Mouse (Mus musculus) bone marrow, adult 2 months (tissue): ENCODE measurements around the gene Rdh8. TPM values are rescaled to one million over a fixed set of nuclear protein-coding genes. Genes with fewer than 3 reads are reported as not detected.
A peak's percentile ranks its signal among the peaks of the same experiment; 100 is the strongest.

Experiments
- H3K27ac ChIP-seq: fragments of 200-500 bp; 2 replicates; pipeline ENCODE4 v1.5.1; 2012; ENCODE audit warnings: low read depth, mild to moderate bottlenecking, control low read depth, inconsistent platforms, low read length; ENCODE audit not compliant: control insufficient read depth, poor library complexity, insufficient read depth
- H3K4me1 ChIP-seq: fragments of 200-500 bp; 2 replicates; pipeline ENCODE4 v1.6.1; 2011; ENCODE audit warnings: low read length; ENCODE audit not compliant: control insufficient read depth, insufficient read depth
- H3K4me3 ChIP-seq: fragments of 200-500 bp; replicated peaks from 2 replicates; pipeline ENCODE3; 2011; ENCODE audit warnings: mild to moderate bottlenecking, low read depth, low read length, control low read depth; ENCODE audit not compliant: control insufficient read depth
- CTCF ChIP-seq: fragments of 200-500 bp; IDR thresholded peaks from 2 replicates; pipeline ENCODE4 v1.5.1; 2011; ENCODE audit warnings: low read length, control low read depth; ENCODE audit not compliant: control insufficient read depth, insufficient read depth
- POLR2A ChIP-seq: fragments of 200-500 bp; IDR thresholded peaks from 2 replicates; pipeline ENCODE4 v1.6.1; 2011; ENCODE audit warnings: low read depth, mild to moderate bottlenecking, control low read depth, low read length, borderline replicate concordance; ENCODE audit not compliant: control insufficient read depth
- WGBS: fragments of 180-500 bp; shearing (Covaris S2); methylation state at CpG from one replicate; pipeline ENCODE4 v1.1.7; 2018; 5-methylcytosine and 5-hydroxymethylcytosine counted together
- polyA plus RNA-seq: library from polyadenylated mRNA; stranded (reverse); fragments of >200 nt; gene quantifications from 2 replicates; pipeline ENCODE4 v1.2.4, GENCODE M21; 2011; ENCODE audit warnings: low replicate concordance; ENCODE audit not compliant: missing spikeins, insufficient read depth, insufficient read length

The Rdh8 gene
- not detected in 2 replicates for polyA plus RNA-seq

DNA sequence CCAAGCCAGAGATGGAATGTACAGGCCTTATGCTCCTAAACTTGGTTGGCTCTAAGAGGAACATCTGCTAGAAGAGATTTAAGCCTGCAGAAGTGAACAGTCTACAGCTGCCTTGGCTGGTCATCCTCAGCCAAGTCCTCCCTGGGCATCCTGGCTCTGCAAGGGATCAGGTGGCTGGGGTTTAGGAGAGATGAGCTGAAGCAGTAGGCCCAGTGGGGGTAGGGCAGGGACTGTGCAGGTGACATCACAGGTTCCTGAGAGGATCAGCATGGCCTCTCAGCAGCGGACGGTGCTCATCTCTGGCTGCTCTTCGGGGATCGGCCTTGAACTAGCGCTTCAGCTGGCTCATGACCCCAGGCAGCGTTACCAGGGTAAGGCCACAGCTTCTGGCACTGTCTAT, at the start of gene Rdh8:
Gene Rdh8 (plus strand): TSS at position 268 of the 400 bp plus-strand sequence.
- no peak for TF ChIP-seq CTCF
- TF ChIP-seq POLR2A, result no peak
- 81% methylated on average over 6 of the region's 6 CpGs for WGBS
- no peaks in the 10 kb centered on the region for H3K4me1 ChIP-seq
- no peak within 1 kb of the TSS for H3K4me3 ChIP-seq
- H3K27ac ChIP-seq, result no peak within 1 kb of the TSS

- WGBS, result 72% methylated on average over 3 of the region's 3 CpGs
- no peak for TF ChIP-seq POLR2A
- no peak for TF ChIP-seq CTCF
- H3K4me3 ChIP-seq, result no peak overlapping the region
- H3K27ac ChIP-seq, result no peak overlapping the region
- no peaks in the 10 kb centered on the region for H3K4me1 ChIP-seq
Observed at GRCm38 (mm10) chr9:20781286-20781685, 37.0 kb upstream of the Rdh8 start.

- no peaks in the 10 kb centered on the region for H3K4me1 ChIP-seq
- TF ChIP-seq CTCF, result no peak
- TF ChIP-seq POLR2A, result no peak
- no peak overlapping the region for H3K4me3 ChIP-seq
- 70% methylated on average over 6 of the region's 6 CpGs for WGBS
- H3K27ac ChIP-seq, result no peak overlapping the region
Observed at GRCm38 (mm10) chr9:20785055-20785454, 33.2 kb upstream of the Rdh8 start.

GRCm38 (mm10) chr9:20787992-20788391, 30.3 kb upstream of the Rdh8 start:
- 77% methylated on average over 8 of the region's 8 CpGs for WGBS
- TF ChIP-seq CTCF (0 out of 2 replicates have a peak, but pooled peaks have one; percentile 1), POLR2A (no peak)
- no peaks in the 10 kb centered on the region for H3K4me1 ChIP-seq
- no peak overlapping the region for H3K27ac ChIP-seq
- no peak overlapping the region for H3K4me3 ChIP-seq

DNA sequence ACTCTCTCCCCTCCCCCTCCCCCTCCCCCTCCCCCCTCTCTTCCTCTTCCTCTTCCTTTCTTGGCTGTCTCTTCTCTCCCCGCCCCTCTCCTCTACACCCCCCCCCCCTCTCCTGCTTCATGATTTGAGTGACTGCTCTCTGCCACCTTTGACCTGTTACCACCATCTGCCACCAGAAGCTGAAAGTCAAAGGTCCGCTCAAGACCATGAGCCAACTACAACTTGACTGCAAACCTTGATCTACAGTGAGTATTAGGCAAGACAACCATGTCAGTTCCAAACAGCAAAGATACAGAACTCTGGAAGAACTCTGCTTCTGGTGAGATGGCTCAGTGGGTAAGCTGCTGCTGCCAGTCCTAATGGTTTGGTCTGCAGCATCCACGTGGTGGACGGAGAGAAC, 28.7 kb upstream of the Rdh8 start:
- TF ChIP-seq CTCF, result no peak
- no peak for TF ChIP-seq POLR2A
- 72% methylated on average over 3 of the region's 4 CpGs for WGBS
- Histone ChIP-seq H3K4me1 (peaks cover 1% of the 10 kb centered on the region; the same call in 1 of the 2 replicates), H3K27ac (no peak overlapping the region), H3K4me3 (no peak overlapping the region)

DNA sequence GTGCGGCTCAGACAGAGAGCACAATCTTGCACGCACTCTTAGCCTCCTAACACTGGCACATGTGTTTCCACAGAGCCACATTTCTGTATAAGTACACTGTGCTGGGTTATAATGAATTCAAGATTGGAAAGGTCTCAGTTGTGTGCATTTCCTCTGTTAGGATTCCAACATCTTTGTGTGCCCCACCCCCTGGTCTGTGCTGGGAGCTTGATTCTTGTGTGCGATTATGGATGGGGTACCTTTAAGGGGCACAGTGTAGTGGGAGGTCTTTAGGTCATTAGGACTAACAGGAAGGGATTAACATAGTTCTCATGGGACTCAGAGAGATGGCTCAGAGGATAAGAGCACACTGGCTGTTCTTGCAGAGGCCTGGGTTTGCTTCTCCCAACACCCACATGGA, 28.0 kb upstream of the Rdh8 start:
- Histone ChIP-seq H3K4me3 (no peak overlapping the region), H3K4me1 (peaks cover 1% of the 10 kb centered on the region; the same call in 1 of the 2 replicates)
- 87% methylated on average over 3 of the region's 3 CpGs for whole genome bisulfite sequencing

GRCm38 (mm10) chr9:20794108-20794806, 24.0 kb upstream of the Rdh8 start:
- WGBS, result 5% methylated on average over 7 of the region's 7 CpGs
- no peak for TF ChIP-seq POLR2A
- TF ChIP-seq CTCF, result no peak
- Histone ChIP-seq H3K4me3 (no peak overlapping the region), H3K4me1 (peaks cover 1% of the 10 kb centered on the region; the same call in 1 of the 2 replicates), H3K27ac (no peak overlapping the region)

More for the DNA sequence above, 28.0 kb upstream of the Rdh8 start:
- TF ChIP-seq CTCF (no peak), POLR2A (no peak)
- no peak overlapping the region for H3K27ac ChIP-seq

GRCm38 (mm10) chr9:20804266-20805158, 13.8 kb upstream of the Rdh8 start:
- no peak overlapping the region for H3K27ac ChIP-seq
- no peak for TF ChIP-seq POLR2A
- TF ChIP-seq CTCF, result peak; percentile 84
- H3K4me3 ChIP-seq, result no peak overlapping the region
- 55% methylated on average over 13 of the region's 13 CpGs for WGBS
- H3K4me1 ChIP-seq, result no peaks in the 10 kb centered on the region

- no peak overlapping the region for H3K4me3 ChIP-seq
- H3K27ac ChIP-seq, result no peak overlapping the region
- no peaks in the 10 kb centered on the region for H3K4me1 ChIP-seq
- 79% methylated on average over 3 of the region's 3 CpGs for WGBS
- TF ChIP-seq CTCF, result no peak
- TF ChIP-seq POLR2A, result no peak
Observed at GRCm38 (mm10) chr9:20805159-20805495, 13.2 kb upstream of the Rdh8 start.
